Mouse (Mus musculus) neural tube, embryonic 15.5 days (tissue): ENCODE measurements at regions not wholly inside any gene's neighbourhood (a gene's known extent, or its start where the extent isn't known, plus 50 kb on each side); places are given as distances from the start of the nearest gene placed in this dataset.

Source experiments
- ATAC-seq: fragments of 200-750 bp; cut with Nextera tagmentation; 2 replicates; pipeline ENCODE4 v1.8.0; 2017; ENCODE audit warnings: mild to moderate bottlenecking, moderate TSS enrichment, moderate library complexity; ENCODE audit not compliant: low FRiP score
- H3K27ac ChIP-seq: fragments of 300-500 bp; sonication (generic); replicated peaks from 2 replicates; pipeline ENCODE4 v1.5.1; 2015; ENCODE audit warnings: mild to moderate bottlenecking, inconsistent platforms
- H3K27me3 ChIP-seq: fragments of 300-500 bp; sonication (generic); replicated peaks from 2 replicates; pipeline ENCODE4 v1.6.1; 2015; ENCODE audit warnings: inconsistent platforms
- H3K36me3 ChIP-seq: fragments of 300-500 bp; sonication (generic); 2 replicates; pipeline ENCODE4 v1.6.1; 2015; ENCODE audit warnings: inconsistent platforms
- H3K4me1 ChIP-seq: fragments of 300-500 bp; sonication (generic); 2 replicates; pipeline ENCODE4 v1.6.1; 2015; ENCODE audit warnings: inconsistent platforms
- H3K4me2 ChIP-seq: fragments of 300-500 bp; sonication (generic); 2 replicates; pipeline ENCODE4 v1.6.1; 2015; ENCODE audit warnings: inconsistent platforms, mild to moderate bottlenecking, moderate library complexity
- H3K4me3 ChIP-seq: fragments of 300-500 bp; sonication (generic); replicated peaks from 2 replicates; pipeline ENCODE4 v1.5.1; 2015; ENCODE audit warnings: mild to moderate bottlenecking, inconsistent platforms
- H3K9ac ChIP-seq: fragments of 300-500 bp; sonication (generic); replicated peaks from 2 replicates; pipeline ENCODE4 v1.6.1; 2015; ENCODE audit warnings: mild to moderate bottlenecking, inconsistent platforms
- H3K9me3 ChIP-seq: fragments of 300-500 bp; sonication (generic); replicated peaks from 2 replicates; pipeline ENCODE4 v1.6.1; 2016; ENCODE audit warnings: inconsistent platforms
- WGBS: fragments of 180-500 bp; shearing (Covaris S2); methylation state at CpG from one replicate; pipeline ENCODE4 v1.1.7; 2015; ENCODE audit warnings: mixed read lengths; 5-methylcytosine and 5-hydroxymethylcytosine counted together

DNA sequence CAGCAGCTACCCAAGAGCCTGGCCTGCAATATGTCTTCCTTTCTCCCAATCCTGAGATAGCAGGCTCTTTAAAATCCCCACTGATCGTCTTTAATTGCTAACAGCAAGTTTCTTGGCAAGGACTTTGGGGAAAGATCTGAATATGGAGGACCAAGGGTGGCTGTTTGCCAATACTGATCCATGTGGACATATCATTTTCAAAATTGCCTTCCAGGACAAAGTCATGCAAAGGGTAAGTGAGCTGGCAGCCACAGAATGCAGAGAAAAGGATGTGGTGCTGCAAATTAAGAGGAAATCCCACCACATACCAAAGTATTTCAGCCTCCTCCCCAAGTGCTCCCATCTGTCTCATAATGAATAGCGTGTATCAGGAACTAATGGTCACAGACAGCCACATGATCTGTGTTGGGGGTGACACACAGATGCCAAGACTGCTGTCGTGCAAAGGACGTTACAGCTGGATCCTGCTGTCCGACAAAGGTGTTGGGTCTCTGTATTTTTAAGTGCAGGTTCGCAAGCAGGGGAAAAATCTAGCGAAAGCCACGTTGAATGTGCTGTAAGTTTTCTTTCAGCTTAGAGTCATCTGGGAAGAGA, 87.6 kb upstream of the 1700024P04Rik start:
- Histone ChIP-seq H3K9me3 (no peaks in the 10 kb centered on the region), H3K27me3 (no peaks in the 10 kb centered on the region), H3K4me2 (no peak overlapping the region), H3K9ac (no peak overlapping the region), H3K4me1 (peaks cover 35% of the 10 kb centered on the region), H3K4me3 (no peak overlapping the region), H3K36me3 (no peaks in the 10 kb centered on the region), H3K27ac (0 out of 2 replicates have a peak overlapping the region, but pooled peaks have one; percentile 23)
- peak; percentile 26; the same call in 1 of the 2 replicates for ATAC-seq
- WGBS, result 57% methylated on average over 8 of the region's 8 CpGs

DNA sequence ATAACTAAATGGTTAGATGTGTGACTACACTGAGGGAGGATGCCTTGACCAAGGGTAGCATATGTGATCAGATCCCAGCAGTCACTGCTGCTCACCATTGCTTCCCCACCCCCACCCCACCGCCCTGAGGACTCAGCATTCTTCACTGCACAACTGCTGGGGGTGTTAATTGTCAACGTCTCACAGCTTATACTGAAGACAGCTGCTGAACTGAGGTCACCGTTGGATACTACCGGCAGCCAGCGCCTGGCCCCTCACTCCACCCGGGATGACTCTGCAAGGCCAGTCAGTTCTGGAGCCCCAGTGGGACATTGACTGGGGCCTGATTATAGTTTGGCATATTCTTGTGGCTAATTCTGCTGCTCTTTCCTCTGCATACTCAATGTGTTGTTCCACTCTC, 87.0 kb upstream of the 1700024P04Rik start:
- peak; percentile 48 for ATAC-seq
- Histone ChIP-seq H3K4me1 (peaks cover 35% of the 10 kb centered on the region), H3K27ac (no peak overlapping the region), H3K4me3 (no peak overlapping the region), H3K4me2 (no peak overlapping the region), H3K27me3 (no peaks in the 10 kb centered on the region), H3K36me3 (no peaks in the 10 kb centered on the region), H3K9ac (no peak overlapping the region), H3K9me3 (no peaks in the 10 kb centered on the region)
- WGBS, result 34% methylated on average over 6 of the region's 6 CpGs

DNA sequence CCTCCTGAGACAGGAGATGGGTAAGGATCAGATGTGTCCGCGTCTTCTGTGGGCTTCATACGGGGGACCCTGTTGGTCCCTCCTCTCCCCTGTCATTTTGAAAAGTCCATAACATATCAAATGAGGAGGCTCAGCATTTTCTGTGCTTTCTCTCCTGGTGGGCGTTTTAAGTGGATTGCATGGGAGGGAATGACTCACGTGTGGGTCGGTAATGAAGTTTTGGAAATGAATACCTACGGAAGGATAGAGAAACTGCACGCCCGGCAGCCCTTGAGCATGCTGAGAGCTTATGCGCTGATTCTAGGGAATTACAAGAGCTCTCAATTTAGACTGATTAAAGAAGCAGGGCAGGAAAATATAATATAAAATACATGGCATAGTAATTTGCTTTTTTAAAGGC, 85.4 kb upstream of the 1700024P04Rik start:
- Histone ChIP-seq H3K4me2 (no peak overlapping the region), H3K27ac (no peak overlapping the region; the same call in none of the 2 replicates), H3K4me1 (peaks cover 35% of the 10 kb centered on the region), H3K9me3 (no peaks in the 10 kb centered on the region), H3K9ac (no peak overlapping the region), H3K27me3 (no peaks in the 10 kb centered on the region), H3K36me3 (no peaks in the 10 kb centered on the region), H3K4me3 (no peak overlapping the region)
- WGBS, result 59% methylated on average over 10 of the region's 10 CpGs
- ATAC-seq, result peak; percentile 63

DNA sequence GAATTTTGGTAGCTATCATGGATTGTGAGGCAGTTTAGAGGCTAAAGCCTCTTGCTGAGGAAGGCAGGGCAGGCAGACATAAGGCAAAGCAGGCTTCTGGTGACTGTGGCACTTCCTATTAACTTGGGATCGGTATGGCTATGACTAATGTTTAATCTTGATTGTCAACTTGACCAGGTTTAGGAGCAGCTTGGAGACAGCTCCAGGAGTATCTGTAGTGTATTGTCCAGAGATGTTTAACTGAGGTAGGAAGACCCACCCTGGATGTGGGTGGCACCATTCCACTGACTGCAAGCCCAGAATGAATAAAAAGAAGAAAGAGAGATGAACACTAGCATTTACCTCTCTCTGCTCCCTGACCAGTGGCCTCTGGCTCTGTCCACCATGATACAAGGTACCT, 83.1 kb upstream of the 1700024P04Rik start:
- H3K27me3 ChIP-seq, result no peaks in the 10 kb centered on the region
- H3K9me3 ChIP-seq, result no peaks in the 10 kb centered on the region
- no peak for ATAC-seq
- no peak overlapping the region for H3K9ac ChIP-seq
- H3K27ac ChIP-seq, result no peak overlapping the region
- peaks cover 27% of the 10 kb centered on the region for H3K4me1 ChIP-seq
- H3K4me3 ChIP-seq, result no peak overlapping the region
- no peaks in the 10 kb centered on the region for H3K36me3 ChIP-seq
- WGBS, result 86% methylated on average over 1 of the region's 1 CpGs
- no peak overlapping the region for H3K4me2 ChIP-seq

DNA sequence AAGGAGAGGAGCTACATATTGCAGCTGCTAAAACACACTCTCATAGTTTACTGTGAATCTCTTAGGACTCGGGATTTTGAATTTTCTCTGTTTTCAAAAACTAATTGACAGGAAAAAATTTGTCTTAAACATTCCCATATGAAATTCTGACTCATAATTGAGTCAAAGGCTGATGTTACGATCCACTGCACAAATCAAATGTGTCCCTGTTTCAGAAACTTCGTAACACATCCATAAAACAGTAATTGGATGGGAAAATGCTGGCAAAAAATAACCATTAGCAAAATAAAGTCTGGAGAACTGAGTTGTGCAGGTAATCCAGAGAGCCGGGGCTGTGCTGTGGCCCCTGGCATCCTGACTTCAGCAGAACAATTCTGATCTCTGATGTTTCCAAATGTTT, 79.1 kb upstream of the 1700024P04Rik start:
- no peak overlapping the region for H3K4me3 ChIP-seq
- no peak for ATAC-seq
- H3K9ac ChIP-seq, result no peak overlapping the region
- H3K27ac ChIP-seq, result no peak overlapping the region
- H3K9me3 ChIP-seq, result no peaks in the 10 kb centered on the region
- H3K36me3 ChIP-seq, result no peaks in the 10 kb centered on the region
- 64% methylated on average over 4 of the region's 4 CpGs for WGBS
- H3K4me1 ChIP-seq, result peaks cover 3% of the 10 kb centered on the region; the same call in 1 of the 2 replicates
- no peaks in the 10 kb centered on the region for H3K27me3 ChIP-seq
- H3K4me2 ChIP-seq, result no peak overlapping the region

DNA sequence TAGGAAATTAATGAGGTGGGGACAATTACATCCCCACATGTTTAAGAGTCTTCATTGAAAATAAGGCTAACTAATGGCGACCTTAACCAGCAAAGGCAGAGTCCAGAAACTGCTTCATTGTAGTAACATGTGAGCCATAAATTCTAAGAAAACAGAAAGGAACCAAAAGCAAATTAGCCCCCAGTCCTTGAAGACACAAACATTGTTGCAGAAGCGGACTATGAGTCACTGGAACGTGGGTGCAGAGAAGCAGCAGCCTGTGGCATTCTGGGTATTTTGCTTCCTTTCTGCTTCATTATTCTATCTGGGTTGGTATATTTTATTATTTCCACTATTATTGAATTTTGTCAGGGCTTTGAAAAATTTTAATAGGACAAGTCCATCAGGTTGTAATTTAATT, 78.6 kb upstream of the 1700024P04Rik start:
- Histone ChIP-seq H3K9me3 (no peaks in the 10 kb centered on the region), H3K4me3 (no peak overlapping the region), H3K27ac (no peak overlapping the region), H3K27me3 (no peaks in the 10 kb centered on the region), H3K4me1 (peaks cover 3% of the 10 kb centered on the region; the same call in 1 of the 2 replicates), H3K36me3 (no peaks in the 10 kb centered on the region), H3K4me2 (no peak overlapping the region), H3K9ac (no peak overlapping the region)
- 25% methylated on average over 3 of the region's 3 CpGs for whole genome bisulfite sequencing
- no peak for ATAC-seq

DNA sequence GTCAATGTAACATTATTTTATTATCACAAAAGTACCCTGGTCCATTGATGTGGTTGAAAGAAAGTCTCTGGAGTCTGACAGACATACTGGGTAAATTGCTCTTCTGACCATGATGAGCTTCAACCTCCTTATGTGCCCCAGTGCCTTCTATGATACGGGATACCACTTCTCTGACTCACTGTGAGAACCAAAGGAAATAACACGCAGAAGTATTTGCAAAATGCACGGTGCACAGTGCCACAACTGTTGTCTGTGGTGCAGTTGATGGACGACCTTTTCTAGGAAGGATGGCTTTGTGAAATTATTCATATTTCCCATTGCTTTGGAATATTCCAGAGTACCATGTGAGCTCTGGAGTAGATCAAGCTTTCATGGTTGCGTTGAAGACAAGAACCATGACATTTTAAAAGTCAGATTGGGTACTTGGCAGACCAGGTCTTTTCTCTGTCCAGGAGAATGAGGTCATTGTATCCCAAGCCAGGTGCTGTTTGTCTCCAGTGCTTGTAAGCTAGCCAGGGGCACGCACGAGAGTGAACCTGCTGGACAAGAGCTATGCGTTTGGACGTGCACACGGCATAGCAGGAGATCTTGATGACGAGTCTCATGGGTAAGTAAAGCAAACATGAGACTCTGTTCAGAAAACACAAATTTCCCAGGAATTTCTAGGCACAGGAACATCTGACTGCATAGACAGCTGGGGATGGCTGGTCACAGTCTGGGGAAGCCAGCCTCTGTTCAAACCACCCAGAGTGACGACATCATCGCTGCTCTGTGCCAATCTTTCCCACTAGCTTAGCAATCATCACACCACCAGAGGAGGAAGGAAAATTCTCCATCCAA, 74.0 kb upstream of the 1700024P04Rik start:
- Histone ChIP-seq H3K4me1 (peaks cover 24% of the 10 kb centered on the region), H3K9ac (no peak overlapping the region), H3K36me3 (no peaks in the 10 kb centered on the region), H3K27ac (no peak overlapping the region), H3K9me3 (no peaks in the 10 kb centered on the region), H3K27me3 (no peaks in the 10 kb centered on the region), H3K4me3 (no peak overlapping the region), H3K4me2 (no peak overlapping the region)
- 84% methylated on average over 13 of the region's 13 CpGs for WGBS
- no peak for ATAC-seq

DNA sequence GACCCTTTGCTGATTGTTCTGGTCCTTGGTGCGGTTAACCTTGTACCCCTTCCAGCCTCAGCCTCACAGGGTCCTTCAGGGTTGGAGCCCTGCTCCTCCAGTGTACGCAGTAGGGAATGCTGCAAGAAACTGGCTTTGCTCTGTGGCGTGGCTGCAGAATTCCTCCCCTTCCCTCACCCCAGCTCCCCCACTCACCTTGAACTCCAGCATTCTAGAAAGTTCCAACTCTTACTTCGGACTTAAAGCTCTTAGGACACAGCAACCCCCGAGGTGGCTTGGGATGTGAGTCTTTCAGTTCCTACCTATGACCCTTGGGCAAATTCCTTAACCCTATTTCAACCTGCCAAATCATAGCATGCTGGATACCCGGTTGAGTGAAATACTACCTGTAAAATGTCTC, 73.3 kb upstream of the 1700024P04Rik start:
- peaks cover 21% of the 10 kb centered on the region for H3K4me1 ChIP-seq
- H3K27me3 ChIP-seq, result no peaks in the 10 kb centered on the region
- 0 out of 2 replicates have a peak overlapping the region, but pooled peaks have one; percentile 5 for H3K27ac ChIP-seq
- no peaks in the 10 kb centered on the region for H3K9me3 ChIP-seq
- no peak for ATAC-seq
- no peak overlapping the region for H3K9ac ChIP-seq
- H3K4me2 ChIP-seq, result no peak overlapping the region
- 93% methylated on average over 6 of the region's 6 CpGs for WGBS
- H3K4me3 ChIP-seq, result no peak overlapping the region
- H3K36me3 ChIP-seq, result no peaks in the 10 kb centered on the region

DNA sequence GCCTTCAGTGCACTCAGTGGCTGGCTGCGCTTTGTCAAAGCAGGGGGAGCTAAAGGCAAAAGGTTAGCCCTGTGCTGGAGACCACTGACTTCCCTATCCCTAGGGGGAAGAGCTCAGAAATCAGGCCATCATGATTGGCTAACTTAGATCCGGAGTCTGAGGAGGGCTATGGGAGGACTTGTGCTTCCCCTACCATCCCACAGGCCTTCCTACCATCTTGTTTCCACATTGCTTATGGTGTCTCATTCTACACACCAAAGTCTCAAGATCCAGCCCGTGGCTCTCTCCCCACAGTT, 72.9 kb upstream of the 1700024P04Rik start:
- 0 out of 2 replicates have a peak overlapping the region, but pooled peaks have one; percentile 5 for H3K27ac ChIP-seq
- WGBS, result 60% methylated on average over 3 of the region's 3 CpGs

DNA sequence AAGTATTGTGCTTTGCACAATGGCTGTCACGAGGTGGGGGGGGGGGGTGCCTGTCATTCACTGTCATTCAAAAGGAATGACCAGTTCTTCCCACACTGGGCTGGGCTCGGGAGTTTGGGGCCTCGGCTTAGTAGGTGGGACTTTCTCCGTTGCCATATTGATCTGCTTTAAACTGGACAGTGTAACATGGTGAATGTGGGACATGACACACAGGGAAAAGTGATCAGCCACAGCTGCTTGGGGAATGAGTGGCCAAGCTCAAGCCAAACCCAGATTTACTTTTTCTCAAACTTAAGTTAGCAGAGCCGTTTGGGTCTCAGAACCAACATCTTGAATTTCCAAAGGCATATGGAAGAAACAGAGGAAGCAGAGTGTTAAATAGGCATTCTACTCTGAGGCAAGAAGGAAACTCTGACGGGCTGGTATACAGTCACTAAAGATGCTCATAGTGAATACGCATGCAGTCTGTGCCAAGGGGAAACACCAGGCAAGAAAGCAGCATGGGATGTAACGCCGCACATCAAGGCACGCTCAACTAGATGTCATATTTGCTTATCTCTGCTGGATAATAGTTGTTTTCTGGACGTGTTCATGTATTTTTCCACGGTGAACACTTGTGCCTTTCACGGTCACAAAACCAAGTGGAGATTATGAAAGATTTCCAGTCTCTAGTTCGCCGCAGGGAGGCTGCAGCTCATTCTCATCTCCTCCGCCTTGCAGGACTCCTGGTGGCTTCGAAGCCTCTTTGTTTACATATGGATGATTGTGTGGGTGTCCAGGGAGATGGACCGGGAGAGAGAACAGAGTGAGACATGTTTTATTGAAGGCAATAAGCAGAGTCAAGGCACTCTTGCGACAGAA, 72.3 kb upstream of the 1700024P04Rik start:
- peak; percentile 65; the same call in 1 of the 2 replicates for ATAC-seq
- Histone ChIP-seq H3K27me3 (no peaks in the 10 kb centered on the region), H3K4me2 (no peak overlapping the region), H3K9me3 (no peaks in the 10 kb centered on the region), H3K4me1 (peaks cover 21% of the 10 kb centered on the region), H3K27ac (0 out of 2 replicates have a peak overlapping the region, but pooled peaks have one; percentile 5), H3K9ac (no peak overlapping the region), H3K4me3 (no peak overlapping the region), H3K36me3 (no peaks in the 10 kb centered on the region)
- WGBS, result 49% methylated on average over 19 of the region's 19 CpGs

More for the DNA sequence above, 72.9 kb upstream of the 1700024P04Rik start:
- no peak; the same call in 1 of the 2 replicates for ATAC-seq
- Histone ChIP-seq H3K4me2 (no peak overlapping the region), H3K9ac (no peak overlapping the region), H3K4me1 (peaks cover 21% of the 10 kb centered on the region), H3K4me3 (no peak overlapping the region), H3K36me3 (no peaks in the 10 kb centered on the region), H3K9me3 (no peaks in the 10 kb centered on the region), H3K27me3 (no peaks in the 10 kb centered on the region)

DNA sequence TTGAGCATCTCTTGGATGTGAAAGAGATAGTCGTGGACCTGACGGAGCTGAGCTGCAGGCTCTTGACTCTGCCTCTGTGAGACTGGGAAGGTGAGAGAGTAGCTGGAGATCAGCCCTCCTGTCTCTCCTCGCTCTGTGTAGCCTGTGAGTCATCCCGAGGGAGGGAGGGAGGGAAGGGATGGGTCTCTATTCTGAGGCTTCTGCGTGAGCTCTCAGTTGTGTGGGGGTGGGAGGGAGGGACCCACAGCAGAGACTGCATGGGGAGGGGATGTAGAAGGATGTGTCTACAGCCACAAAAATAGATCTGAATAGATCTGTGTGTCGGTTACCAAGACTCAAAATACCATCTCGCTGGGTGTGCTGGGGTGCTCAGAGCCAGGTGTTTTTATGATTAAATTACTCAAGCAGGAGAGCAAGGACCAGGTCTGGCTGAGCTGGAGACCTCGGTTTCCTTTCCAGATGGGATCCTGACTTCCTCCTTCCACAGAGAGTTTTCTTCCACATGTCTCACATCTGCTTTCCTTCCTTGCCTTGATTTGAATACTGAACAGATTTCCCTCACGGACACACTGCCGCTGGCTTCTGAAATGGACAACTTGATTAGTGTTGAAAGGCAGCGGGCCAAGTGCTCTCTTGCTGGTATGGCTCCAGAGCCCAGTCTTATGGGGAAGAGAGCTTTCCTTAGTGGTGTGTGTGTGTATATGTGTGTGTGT, 71.4 kb upstream of the 1700024P04Rik start:
- Histone ChIP-seq H3K27ac (no peak overlapping the region), H3K4me2 (no peak overlapping the region)
- ATAC-seq, result peak; percentile 51; the same call in 1 of the 2 replicates

More for the DNA sequence above, 71.4 kb upstream of the 1700024P04Rik start:
- no peaks in the 10 kb centered on the region for H3K9me3 ChIP-seq
- no peak overlapping the region for H3K4me3 ChIP-seq
- H3K9ac ChIP-seq, result no peak overlapping the region
- WGBS, result 41% methylated on average over 11 of the region's 11 CpGs
- no peaks in the 10 kb centered on the region for H3K36me3 ChIP-seq
- peaks cover 21% of the 10 kb centered on the region for H3K4me1 ChIP-seq
- H3K27me3 ChIP-seq, result no peaks in the 10 kb centered on the region
